Mouse (Mus musculus) forebrain, embryonic 14.5 days (tissue): ENCODE measurements around the gene 9630041A04Rik. TPM values are rescaled to one million over a fixed set of nuclear protein-coding genes. Genes with fewer than 3 reads are reported as not detected.
A peak's percentile ranks its signal among the peaks of the same experiment; 100 is the strongest.

Experiments
- ATAC-seq: fragments of 200-750 bp; cut with Nextera tagmentation; 2 replicates; pipeline ENCODE4 v1.8.0; 2017; ENCODE audit warnings: mild to moderate bottlenecking, moderate library complexity
- DNase-seq: peaks from one replicate; pipeline ENCODE4 v3.0.0-alpha.2; 2015; ENCODE audit warnings: low spot score
- H3K27ac ChIP-seq: fragments of 300-500 bp; sonication (generic); 2 replicates; pipeline ENCODE4 v1.5.1; 2014; ENCODE audit warnings: low read depth, mild to moderate bottlenecking, control low read depth, low read length, moderate library complexity
- H3K27me3 ChIP-seq: fragments of 300-500 bp; sonication (generic); replicated peaks from 2 replicates; pipeline ENCODE4 v1.6.1; 2014; ENCODE audit warnings: low read length, control low read depth, mixed read lengths; ENCODE audit not compliant: control insufficient read depth, insufficient read depth
- H3K36me3 ChIP-seq: fragments of 300-500 bp; sonication (generic); 2 replicates; pipeline ENCODE4 v1.6.1; 2014; ENCODE audit warnings: low read length, control low read depth; ENCODE audit not compliant: control insufficient read depth, insufficient read depth
- H3K4me1 ChIP-seq: fragments of 300-500 bp; sonication (generic); 2 replicates; pipeline ENCODE4 v1.6.1; 2014; ENCODE audit warnings: antibody characterized with exemption, low read length, control low read depth; ENCODE audit not compliant: control insufficient read depth, insufficient read depth
- H3K4me2 ChIP-seq: fragments of 300-500 bp; sonication (generic); 2 replicates; pipeline ENCODE4 v1.6.1; 2014; ENCODE audit warnings: mild to moderate bottlenecking, control low read depth, low read length
- H3K4me3 ChIP-seq: fragments of 300-500 bp; sonication (generic); 2 replicates; pipeline ENCODE4 v1.5.1; 2014; ENCODE audit warnings: low read depth, low read length, control low read depth
- H3K9ac ChIP-seq: fragments of 300-500 bp; sonication (generic); 2 replicates; pipeline ENCODE4 v1.6.1; 2014; ENCODE audit warnings: mild to moderate bottlenecking, low read length, control low read depth, moderate library complexity
- H3K9me3 ChIP-seq: fragments of 300-500 bp; sonication (generic); replicated peaks from 2 replicates; pipeline ENCODE4 v1.6.1; 2016; ENCODE audit warnings: low read length, control low read depth, mixed read lengths; ENCODE audit not compliant: control insufficient read depth
- WGBS: fragments of 180-500 bp; shearing (Covaris S2); extraction: QIAGEN DNeasy Blood & Tissue Kit; methylation state at CpG from one replicate; pipeline ENCODE4 v1.1.7; 2014; 5-methylcytosine and 5-hydroxymethylcytosine counted together
- polyA plus RNA-seq: library from polyadenylated mRNA; unstranded; fragments of >200 nt; fragmentation: Nextera tagmentation; extraction: Ambion mirVana; gene quantifications from 2 replicates; pipeline ENCODE4 v1.2.1, GENCODE M21; 2014

9630041A04Rik gene
- polyA plus RNA-seq, 1 experiment from 2014 or later, result not detected

DNA sequence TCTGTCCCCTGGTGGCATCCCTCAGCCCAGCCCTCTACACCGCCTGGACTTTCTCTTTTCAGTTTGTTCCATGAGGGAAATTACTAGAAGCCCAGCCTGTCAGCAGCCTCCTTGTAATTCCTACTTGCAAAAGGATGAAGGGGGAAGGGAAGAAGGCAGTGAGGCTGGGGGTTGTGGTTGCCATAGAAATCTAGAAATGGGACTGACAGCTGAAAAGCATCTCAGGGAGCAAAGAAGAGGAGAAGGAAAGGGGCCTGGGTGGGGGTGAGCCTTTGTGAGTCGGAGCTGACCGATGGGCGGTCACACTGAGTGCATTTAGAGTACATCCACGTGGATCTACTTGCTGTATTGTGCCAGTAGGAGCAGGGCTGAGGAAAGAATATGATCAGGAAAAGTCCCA is 47.2 kb downstream of the 9630041A04Rik start:
- Histone ChIP-seq H3K27ac (peak overlapping the region; percentile 65), H3K4me1 (peaks cover 21% of the 10 kb centered on the region), H3K4me3 (no peak overlapping the region), H3K4me2 (no peak overlapping the region), H3K9ac (peak overlapping the region; percentile 29; the same call in 1 of the 2 replicates), H3K36me3 (no peaks in the 10 kb centered on the region), H3K27me3 (no peaks in the 10 kb centered on the region), H3K9me3 (no peaks in the 10 kb centered on the region)
- DNase-seq (peak; percentile 69), ATAC-seq (peak; percentile 77)
- 9% methylated on average over 5 of the region's 5 CpGs for WGBS

DNA sequence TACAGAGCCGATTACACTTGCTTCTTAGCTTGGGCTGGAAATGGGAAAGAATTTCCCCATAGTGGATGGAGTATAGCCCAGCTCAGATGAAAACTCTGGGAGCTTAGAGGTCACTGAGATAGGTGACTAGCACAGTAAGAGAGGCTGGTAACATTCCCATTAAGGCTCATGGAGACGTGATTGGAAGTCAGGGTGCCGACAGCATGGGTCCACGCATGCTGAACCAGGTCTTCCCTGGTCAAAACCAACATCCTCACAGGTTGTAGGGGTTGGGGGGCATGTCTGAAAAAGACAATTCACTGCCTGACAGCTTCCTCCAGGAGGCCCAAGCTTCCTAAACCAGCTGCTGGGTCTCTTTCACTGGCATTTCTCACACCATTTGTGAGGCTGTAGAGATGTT is 47.9 kb downstream of the 9630041A04Rik start:
- DNase-seq (no peak), ATAC-seq (no peak)
- no peaks in the 10 kb centered on the region for H3K27me3 ChIP-seq
- no peak overlapping the region for H3K4me3 ChIP-seq
- H3K36me3 ChIP-seq, result no peaks in the 10 kb centered on the region
- 71% methylated on average over 4 of the region's 4 CpGs for WGBS
- 0 out of 2 replicates have a peak overlapping the region, but pooled peaks have one; percentile 29 for H3K9ac ChIP-seq
- H3K4me1 ChIP-seq, result peaks cover 21% of the 10 kb centered on the region
- no peaks in the 10 kb centered on the region for H3K9me3 ChIP-seq
- H3K27ac ChIP-seq, result no peak overlapping the region; the same call in 1 of the 2 replicates
- no peak overlapping the region for H3K4me2 ChIP-seq

DNA sequence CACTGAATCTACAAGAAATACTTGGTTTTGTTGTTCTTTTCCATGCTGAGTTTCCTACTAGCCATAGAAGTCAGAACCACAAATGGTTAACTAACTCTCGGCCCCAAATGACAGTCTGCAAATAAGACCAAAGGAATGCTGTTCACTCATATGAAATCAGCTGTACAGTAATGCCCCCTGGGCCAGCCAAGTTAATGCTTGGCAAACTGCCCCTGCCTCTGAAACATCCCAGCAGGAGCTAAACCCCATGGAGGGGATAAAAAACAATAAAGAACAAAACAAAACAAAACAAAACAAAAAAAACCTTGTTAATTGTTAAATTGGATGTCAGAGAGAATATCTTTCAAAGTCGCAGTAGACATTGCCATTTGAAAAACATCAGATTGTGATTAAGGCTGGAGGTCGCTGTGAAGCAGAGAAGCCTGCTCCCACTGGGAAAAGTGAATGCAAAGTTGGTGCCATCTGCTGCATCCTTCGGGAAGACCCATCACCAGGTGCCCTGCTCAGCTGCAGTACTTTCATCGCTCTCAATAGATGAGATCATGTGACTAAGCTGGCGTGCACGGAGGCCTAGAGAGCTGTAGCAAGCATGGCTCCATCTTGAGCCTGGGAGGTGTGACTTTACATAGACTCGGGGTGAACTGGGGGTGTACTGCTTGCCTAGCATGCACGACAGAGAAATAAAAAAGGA is 49.7 kb downstream of the 9630041A04Rik start:
- no peaks in the 10 kb centered on the region for H3K27me3 ChIP-seq
- H3K4me1 ChIP-seq, result peaks cover 21% of the 10 kb centered on the region
- 27% methylated on average over 9 of the region's 9 CpGs for WGBS
- DNase-seq (peak; percentile 79), ATAC-seq (peak; percentile 66)
- H3K4me2 ChIP-seq, result no peak overlapping the region
- H3K9ac ChIP-seq, result no peak overlapping the region
- H3K4me3 ChIP-seq, result no peak overlapping the region
- H3K9me3 ChIP-seq, result no peaks in the 10 kb centered on the region
- no peaks in the 10 kb centered on the region for H3K36me3 ChIP-seq
- H3K27ac ChIP-seq, result no peak overlapping the region

DNA sequence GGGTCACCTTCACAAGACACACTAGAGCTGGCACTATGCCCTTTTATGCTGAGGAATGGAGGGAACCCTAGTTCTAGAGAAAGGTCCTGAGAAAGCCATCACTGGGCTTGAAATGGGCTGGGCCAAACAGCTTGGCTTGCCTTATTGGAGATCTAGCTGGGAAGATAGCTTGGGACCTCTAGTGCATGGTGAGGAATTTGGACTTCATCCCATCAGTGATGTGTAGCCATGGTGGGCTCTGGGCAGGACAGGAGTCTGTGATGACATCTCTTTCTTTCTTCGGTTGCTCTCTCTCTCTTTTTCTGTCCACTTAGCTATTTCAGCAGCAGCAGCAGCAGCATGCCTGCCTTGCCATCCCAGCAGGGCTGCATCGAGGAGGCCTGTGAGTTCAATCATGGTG is 53.4 kb downstream of the 9630041A04Rik start:
- no peaks in the 10 kb centered on the region for H3K9me3 ChIP-seq
- no peaks in the 10 kb centered on the region for H3K27me3 ChIP-seq
- no peaks in the 10 kb centered on the region for H3K36me3 ChIP-seq
- H3K4me1 ChIP-seq, result peaks cover 4% of the 10 kb centered on the region; the same call in 1 of the 2 replicates
- WGBS, result 97% methylated on average over 2 of the region's 2 CpGs
- DNase-seq (no peak), ATAC-seq (no peak)
- no peak overlapping the region for H3K9ac ChIP-seq
- H3K27ac ChIP-seq, result no peak overlapping the region
- H3K4me3 ChIP-seq, result no peak overlapping the region
- H3K4me2 ChIP-seq, result no peak overlapping the region

DNA sequence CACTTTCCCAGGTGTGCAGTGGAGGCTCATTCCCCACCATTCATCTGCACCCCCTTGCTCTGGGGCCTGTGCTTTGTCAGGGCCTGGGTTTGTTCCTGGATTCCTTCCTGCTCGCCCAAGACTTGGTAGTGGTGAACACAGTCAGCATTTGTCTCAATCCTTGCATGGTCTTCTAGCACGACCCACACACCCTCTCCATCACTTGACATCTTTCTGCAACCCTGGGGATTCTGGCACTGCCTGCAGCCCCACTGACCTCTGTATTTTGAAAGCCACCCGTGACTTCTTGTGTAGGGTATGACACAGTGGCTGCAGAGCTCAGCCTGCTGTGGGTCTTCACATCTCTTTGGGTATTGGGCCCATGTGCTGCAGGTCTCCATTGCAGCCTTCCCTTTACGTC is 57.1 kb downstream of the 9630041A04Rik start:
- H3K36me3 ChIP-seq, result no peaks in the 10 kb centered on the region
- no peaks in the 10 kb centered on the region for H3K9me3 ChIP-seq
- H3K4me1 ChIP-seq, result no peaks in the 10 kb centered on the region
- no peaks in the 10 kb centered on the region for H3K27me3 ChIP-seq
- no peak for ATAC-seq
- H3K4me2 ChIP-seq, result no peak overlapping the region
- 83% methylated on average over 4 of the region's 4 CpGs for WGBS
- H3K9ac ChIP-seq, result no peak overlapping the region
- H3K4me3 ChIP-seq, result no peak overlapping the region
- no peak overlapping the region for H3K27ac ChIP-seq
- DNase-seq, result no peak

DNA sequence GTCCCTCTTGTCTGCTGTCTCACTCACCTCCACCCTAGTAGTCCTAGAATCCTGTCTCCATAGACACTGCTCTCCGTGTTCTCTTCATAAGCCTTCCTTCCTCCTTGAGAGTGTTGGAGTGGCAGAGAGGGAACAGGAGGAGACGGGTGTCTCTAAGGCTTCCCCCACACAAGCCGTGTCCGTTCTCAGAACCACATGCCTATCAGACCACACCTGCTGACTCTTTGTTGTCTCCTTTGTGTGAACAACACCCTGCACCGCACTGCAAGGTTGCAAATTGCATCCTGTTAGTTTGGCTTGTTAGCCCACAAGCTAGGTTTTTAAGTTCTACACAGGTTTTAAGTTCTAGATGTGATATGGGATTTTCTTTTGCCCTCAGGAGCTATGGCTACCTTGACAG is 57.7 kb downstream of the 9630041A04Rik start:
- no peaks in the 10 kb centered on the region for H3K9me3 ChIP-seq
- no peak overlapping the region for H3K9ac ChIP-seq
- no peaks in the 10 kb centered on the region for H3K27me3 ChIP-seq
- no peak overlapping the region for H3K4me3 ChIP-seq
- DNase-seq, result no peak
- no peak for ATAC-seq
- no peak overlapping the region for H3K4me2 ChIP-seq
- H3K36me3 ChIP-seq, result no peaks in the 10 kb centered on the region
- no peaks in the 10 kb centered on the region for H3K4me1 ChIP-seq
- 84% methylated on average over 5 of the region's 5 CpGs for WGBS
- no peak overlapping the region for H3K27ac ChIP-seq

DNA sequence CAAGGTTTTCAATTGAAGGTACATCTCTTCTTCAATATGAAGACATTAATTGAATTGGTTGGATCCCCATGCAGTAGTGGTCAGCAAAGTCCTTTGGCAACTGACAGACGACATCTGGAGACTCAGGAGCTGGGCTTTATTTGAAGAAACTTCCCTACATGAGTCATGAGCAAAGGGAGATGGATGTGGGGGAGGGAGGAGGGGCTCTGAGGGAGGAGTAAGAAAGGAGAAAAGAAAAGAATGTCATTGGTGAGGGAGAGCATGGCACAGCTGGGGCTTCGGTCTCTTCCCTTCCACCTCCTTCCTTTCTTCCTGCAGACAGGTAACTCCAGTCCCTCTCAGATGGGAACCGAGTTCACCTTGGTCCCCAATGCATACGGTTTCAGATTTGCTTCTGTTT is 61.2 kb downstream of the 9630041A04Rik start:
- H3K4me1 ChIP-seq, result no peaks in the 10 kb centered on the region
- H3K9ac ChIP-seq, result no peak overlapping the region
- WGBS, result 89% methylated on average over 4 of the region's 4 CpGs
- no peaks in the 10 kb centered on the region for H3K9me3 ChIP-seq
- H3K36me3 ChIP-seq, result no peaks in the 10 kb centered on the region
- H3K4me3 ChIP-seq, result no peak overlapping the region
- DNase-seq (no peak), ATAC-seq (no peak)
- no peak overlapping the region for H3K27ac ChIP-seq
- H3K4me2 ChIP-seq, result no peak overlapping the region
- H3K27me3 ChIP-seq, result no peaks in the 10 kb centered on the region

DNA sequence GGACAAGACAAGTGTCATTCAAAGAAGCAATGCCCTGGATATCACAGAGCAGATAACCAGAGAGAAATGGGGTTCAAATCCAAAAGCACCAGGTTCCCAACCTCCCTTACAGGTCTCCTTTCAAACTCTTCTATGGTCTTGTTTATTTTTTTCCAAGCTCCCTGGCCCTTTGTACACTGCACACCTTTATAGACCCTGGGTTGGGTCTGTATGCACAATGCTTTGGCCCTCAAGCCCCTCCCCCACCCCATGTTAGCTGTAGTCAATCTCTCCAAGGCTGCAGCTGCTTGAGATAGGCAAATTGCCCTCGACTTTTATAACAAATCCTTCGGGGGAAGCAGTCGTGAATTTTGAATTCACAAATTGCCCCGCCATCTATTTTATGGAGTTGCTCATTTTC is 63.2 kb downstream of the 9630041A04Rik start:
- Histone ChIP-seq H3K27me3 (no peaks in the 10 kb centered on the region), H3K36me3 (no peaks in the 10 kb centered on the region), H3K4me3 (no peak overlapping the region), H3K4me2 (no peak overlapping the region), H3K9me3 (no peaks in the 10 kb centered on the region), H3K4me1 (no peaks in the 10 kb centered on the region), H3K9ac (no peak overlapping the region), H3K27ac (no peak overlapping the region)
- DNase-seq (no peak), ATAC-seq (no peak)
- 79% methylated on average over 4 of the region's 4 CpGs for WGBS

DNA sequence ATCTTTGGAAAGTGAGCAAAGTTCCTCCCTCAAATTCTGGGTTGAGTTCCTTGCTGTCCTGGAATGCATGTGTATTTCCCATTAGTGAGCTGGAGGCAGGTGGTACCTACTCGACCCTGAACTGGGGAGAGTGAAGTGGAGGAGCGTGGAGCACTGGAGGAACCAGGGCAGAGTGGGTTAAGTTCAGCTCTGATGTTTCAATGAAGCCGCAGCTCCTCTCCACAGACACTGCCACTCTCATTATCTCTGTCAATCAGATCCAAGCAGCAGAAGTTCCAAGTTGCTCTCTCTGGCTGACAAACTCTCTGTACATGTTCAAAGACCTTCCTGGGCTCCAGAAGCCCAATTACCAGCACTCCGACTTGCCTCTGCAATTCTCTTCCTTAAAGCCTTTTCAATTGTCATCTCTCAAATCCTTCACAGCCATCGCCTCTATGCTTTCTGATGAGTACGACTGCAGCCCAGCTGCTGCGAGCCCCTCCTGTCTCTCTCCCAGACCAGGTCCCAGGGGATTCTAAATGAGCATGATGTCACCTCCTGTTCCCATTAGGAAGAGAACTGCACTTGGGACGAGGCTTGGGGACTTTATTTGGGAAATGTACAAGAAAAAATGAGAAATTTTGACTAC is 72.4 kb downstream of the 9630041A04Rik start:
- no peak overlapping the region for H3K9ac ChIP-seq
- ATAC-seq (no peak), DNase-seq (peak; percentile 41)
- no peak overlapping the region for H3K4me3 ChIP-seq
- H3K9me3 ChIP-seq, result no peaks in the 10 kb centered on the region
- WGBS, result 46% methylated on average over 8 of the region's 8 CpGs
- H3K36me3 ChIP-seq, result peaks cover 7% of the 10 kb centered on the region; the same call in 1 of the 2 replicates
- peaks cover 2% of the 10 kb centered on the region; the same call in 1 of the 2 replicates for H3K4me1 ChIP-seq
- H3K27me3 ChIP-seq, result no peaks in the 10 kb centered on the region
- H3K27ac ChIP-seq, result no peak overlapping the region
- no peak overlapping the region for H3K4me2 ChIP-seq
